Mouse (Mus musculus) lung, embryonic 15.5 days (tissue): ENCODE results near the gene Duoxa1. TPM values are rescaled to one million over a fixed set of nuclear protein-coding genes. Genes with fewer than 3 reads are reported as not detected.

Source experiments
- ATAC-seq: fragments of 200-750 bp; cut with Nextera tagmentation; 2 replicates; pipeline ENCODE4 v1.8.0; 2017; ENCODE audit warnings: moderate number of reproducible peaks, borderline replicate concordance; ENCODE audit not compliant: low FRiP score, low TSS enrichment; ENCODE audit errors: extremely low read depth
- H3K27ac ChIP-seq: fragments of 300-500 bp; sonication (generic); 2 replicates; pipeline ENCODE4 v1.5.1; 2015; ENCODE audit warnings: moderate library complexity, mild to moderate bottlenecking, inconsistent platforms
- H3K27me3 ChIP-seq: fragments of 300-500 bp; sonication (generic); 2 replicates; pipeline ENCODE4 v1.6.1; 2015; ENCODE audit warnings: inconsistent platforms
- H3K36me3 ChIP-seq: fragments of 300-500 bp; sonication (generic); 2 replicates; pipeline ENCODE4 v1.6.1; 2015; ENCODE audit warnings: inconsistent platforms
- H3K4me1 ChIP-seq: fragments of 300-500 bp; sonication (generic); 2 replicates; pipeline ENCODE4 v1.6.1; 2015; ENCODE audit warnings: inconsistent platforms
- H3K4me2 ChIP-seq: fragments of 300-500 bp; sonication (generic); 2 replicates; pipeline ENCODE4 v1.6.1; 2015; ENCODE audit warnings: inconsistent platforms, mild to moderate bottlenecking, moderate library complexity
- H3K4me3 ChIP-seq: fragments of 300-500 bp; sonication (generic); 2 replicates; pipeline ENCODE4 v1.5.1; 2015; ENCODE audit warnings: mild to moderate bottlenecking, inconsistent platforms
- H3K9ac ChIP-seq: fragments of 300-500 bp; sonication (generic); 2 replicates; pipeline ENCODE4 v1.6.1; 2015; ENCODE audit warnings: inconsistent platforms
- H3K9me3 ChIP-seq: fragments of 300-500 bp; sonication (generic); 2 replicates; pipeline ENCODE4 v1.6.1; 2016; ENCODE audit warnings: inconsistent platforms
- WGBS: fragments of 180-500 bp; shearing (Covaris S2); methylation state at CpG from one replicate; pipeline ENCODE4 v1.1.7; 2015; 5-methylcytosine and 5-hydroxymethylcytosine counted together
- polyA plus RNA-seq: library from polyadenylated mRNA; unstranded; fragments of >200 nt; fragmentation: Nextera tagmentation; extraction: Ambion mirVana; gene quantifications from 2 replicates; pipeline ENCODE4 v1.2.1, GENCODE M21; 2015

Duoxa1 gene
- polyA plus RNA-seq, 1 experiment from 2014 or later = 0.35 TPM

DNA sequence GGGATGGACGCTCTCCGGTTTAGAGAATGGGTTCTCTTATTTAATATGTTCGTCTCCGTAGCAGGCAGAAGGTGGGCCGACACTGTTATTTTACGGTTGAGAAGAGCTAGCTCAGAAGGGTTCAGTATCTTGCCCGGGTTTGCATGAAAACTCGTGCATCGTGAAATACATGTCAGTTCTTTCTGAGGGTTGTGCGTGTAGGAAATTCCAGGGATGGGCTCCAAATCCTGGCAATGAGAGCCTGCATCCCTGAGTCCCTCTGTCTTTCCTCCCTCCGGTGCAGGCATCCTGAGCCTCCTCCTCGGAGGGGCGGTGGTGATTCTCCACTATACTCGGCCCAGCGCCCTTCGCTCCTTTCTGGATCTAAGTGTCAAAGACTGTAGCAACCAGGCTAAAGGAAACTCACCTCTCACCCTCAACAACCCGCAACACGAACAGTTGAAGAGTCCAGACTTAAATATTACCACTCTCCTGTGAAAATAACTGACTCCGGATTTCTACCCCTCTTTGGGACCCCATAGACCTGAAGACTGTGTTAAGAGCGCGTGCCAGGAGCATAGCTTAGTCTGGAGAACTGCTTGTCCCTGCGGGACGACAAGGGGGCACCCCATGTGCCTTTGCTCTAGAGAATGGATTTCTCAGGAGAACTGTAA is 11.5 kb downstream of the Duoxa1 start:
- no peak for ATAC-seq
- peak overlapping the region; percentile 59 for H3K4me2 ChIP-seq
- H3K9ac ChIP-seq = 0 out of 2 replicates have a peak overlapping the region, but pooled peaks have one; percentile 13
- H3K27ac ChIP-seq = no peak overlapping the region
- H3K4me1 ChIP-seq = peaks cover 27% of the 10 kb centered on the region
- H3K4me3 ChIP-seq = peak overlapping the region; percentile 36
- no peaks in the 10 kb centered on the region for H3K36me3 ChIP-seq
- peaks cover 91% of the 10 kb centered on the region for H3K27me3 ChIP-seq
- WGBS = 8% methylated on average over 23 of the region's 23 CpGs
- no peaks in the 10 kb centered on the region for H3K9me3 ChIP-seq

GRCm38 (mm10) chr2:122301081-122301920 is 12.2 kb downstream of the Duoxa1 start:
- H3K4me2 ChIP-seq = peak overlapping the region; percentile 59
- no peaks in the 10 kb centered on the region for H3K36me3 ChIP-seq
- H3K9ac ChIP-seq = peak overlapping the region; percentile 13; the same call in 1 of the 2 replicates
- peaks cover 27% of the 10 kb centered on the region for H3K4me1 ChIP-seq
- peak overlapping the region; percentile 36 for H3K4me3 ChIP-seq
- WGBS = 1% methylated on average over 48 of the region's 48 CpGs
- ATAC-seq = peak; percentile 36; the same call in 1 of the 2 replicates
- H3K9me3 ChIP-seq = no peaks in the 10 kb centered on the region
- H3K27me3 ChIP-seq = peaks cover 90% of the 10 kb centered on the region
- H3K27ac ChIP-seq = no peak overlapping the region

- Histone ChIP-seq H3K9me3 (no peaks in the 10 kb centered on the region), H3K27me3 (peaks cover 92% of the 10 kb centered on the region), H3K4me3 (no peak overlapping the region), H3K4me2 (no peak overlapping the region), H3K36me3 (no peaks in the 10 kb centered on the region), H3K9ac (no peak overlapping the region), H3K4me1 (peaks cover 27% of the 10 kb centered on the region), H3K27ac (no peak overlapping the region)
- WGBS = 7% methylated on average over 14 of the region's 14 CpGs
- no peak for ATAC-seq
Observed at GRCm38 (mm10) chr2:122300656-122301020, 12.9 kb downstream of the Duoxa1 start.

DNA sequence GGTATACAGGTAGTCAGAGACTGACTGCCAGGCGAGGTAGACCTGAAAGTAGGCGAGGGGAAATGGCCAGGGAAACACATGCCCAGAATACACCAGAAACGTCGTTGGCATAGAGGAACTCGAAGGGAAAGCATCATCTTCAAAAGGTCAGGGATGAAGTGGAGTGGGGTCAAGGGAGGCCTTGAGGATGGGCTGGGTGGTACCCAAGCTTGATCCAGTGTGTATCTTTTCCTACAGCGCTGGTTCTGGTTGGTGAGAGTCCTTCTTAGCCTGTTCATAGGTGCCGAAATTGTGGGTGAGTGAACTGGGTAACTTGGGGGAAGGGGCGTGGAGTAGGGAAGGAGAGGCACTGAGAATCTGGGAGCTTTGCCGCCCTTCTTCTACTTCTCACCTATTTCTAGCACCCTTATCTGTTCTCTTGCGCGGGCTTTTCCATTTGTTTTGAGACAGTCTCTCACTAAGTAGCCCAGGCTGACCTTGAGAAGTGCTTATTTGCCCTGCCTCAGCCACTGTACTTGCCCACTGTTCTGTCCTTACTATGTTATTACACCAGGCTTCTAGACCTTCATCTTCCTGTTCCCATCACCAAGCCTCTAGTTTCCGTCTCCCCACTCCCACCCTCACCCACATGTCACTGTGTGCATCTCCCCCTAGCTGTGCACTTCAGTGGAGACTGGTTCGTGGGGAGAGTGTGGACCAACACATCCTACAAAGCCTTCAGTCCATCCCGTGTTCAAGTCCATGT is 13.4 kb downstream of the Duoxa1 start:
- ATAC-seq = no peak
- H3K27ac ChIP-seq = no peak overlapping the region
- H3K36me3 ChIP-seq = no peaks in the 10 kb centered on the region
- H3K4me2 ChIP-seq = no peak overlapping the region
- peaks cover 97% of the 10 kb centered on the region for H3K27me3 ChIP-seq
- peaks cover 27% of the 10 kb centered on the region for H3K4me1 ChIP-seq
- 12% methylated on average over 14 of the region's 14 CpGs for WGBS
- no peaks in the 10 kb centered on the region for H3K9me3 ChIP-seq
- H3K4me3 ChIP-seq = no peak overlapping the region
- no peak overlapping the region for H3K9ac ChIP-seq

- Histone ChIP-seq H3K27ac (no peak within 1 kb of the TSS), H3K4me2 (peak within 1 kb of the TSS; percentile 47), H3K4me3 (peak within 1 kb of the TSS; percentile 19), H3K9ac (no peak within 1 kb of the TSS), H3K9me3 (no peaks in the 10 kb centered on the region), H3K4me1 (peaks cover 27% of the 10 kb centered on the region), H3K27me3 (peaks cover 99% of the 10 kb centered on the region), H3K36me3 (no peaks in the 10 kb centered on the region)
- no peak for ATAC-seq
- 2% methylated on average over 43 of the region's 43 CpGs for WGBS
Observed at GRCm38 (mm10) chr2:122298596-122299490, 14.7 kb downstream of the Duoxa1 start, which contains the start of gene Duoxa2. TSS of gene Duoxa2 (plus strand) at chr2:122298900.

DNA sequence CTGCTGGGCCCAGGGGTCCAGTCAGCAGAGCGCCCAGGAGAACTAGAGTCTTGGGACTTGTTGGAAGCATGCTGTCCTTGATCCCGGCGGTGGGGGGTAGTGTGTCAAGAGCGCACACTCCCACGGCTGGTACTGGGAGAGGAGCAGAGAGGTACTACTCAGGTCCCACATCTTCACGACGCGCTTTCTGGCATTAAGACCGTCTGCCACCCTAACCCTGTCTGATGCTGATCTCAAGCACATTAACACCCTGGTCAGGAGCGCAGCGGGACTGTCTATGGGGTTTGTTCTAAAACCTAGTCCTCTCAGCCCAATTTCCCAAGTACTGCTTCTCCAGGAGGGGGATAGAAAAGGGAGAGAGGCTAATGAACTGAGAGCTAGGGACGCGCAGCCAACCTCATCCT is 15.4 kb downstream of the Duoxa1 start, which contains the start of gene Duox2:
Gene Duox2, minus strand, starts transcription at position 354 of the 404 bp plus-strand sequence.
- WGBS = 5% methylated on average over 13 of the region's 13 CpGs
- H3K27ac ChIP-seq = no peak within 1 kb of the TSS
- peak within 1 kb of the TSS; percentile 47 for H3K4me2 ChIP-seq
- no peak within 1 kb of the TSS for H3K9ac ChIP-seq
- no peaks in the 10 kb centered on the region for H3K9me3 ChIP-seq
- H3K4me3 ChIP-seq = peak within 1 kb of the TSS; percentile 19
- peaks cover 99% of the 10 kb centered on the region for H3K27me3 ChIP-seq
- no peak for ATAC-seq
- peaks cover 27% of the 10 kb centered on the region for H3K4me1 ChIP-seq
- H3K36me3 ChIP-seq = no peaks in the 10 kb centered on the region

DNA sequence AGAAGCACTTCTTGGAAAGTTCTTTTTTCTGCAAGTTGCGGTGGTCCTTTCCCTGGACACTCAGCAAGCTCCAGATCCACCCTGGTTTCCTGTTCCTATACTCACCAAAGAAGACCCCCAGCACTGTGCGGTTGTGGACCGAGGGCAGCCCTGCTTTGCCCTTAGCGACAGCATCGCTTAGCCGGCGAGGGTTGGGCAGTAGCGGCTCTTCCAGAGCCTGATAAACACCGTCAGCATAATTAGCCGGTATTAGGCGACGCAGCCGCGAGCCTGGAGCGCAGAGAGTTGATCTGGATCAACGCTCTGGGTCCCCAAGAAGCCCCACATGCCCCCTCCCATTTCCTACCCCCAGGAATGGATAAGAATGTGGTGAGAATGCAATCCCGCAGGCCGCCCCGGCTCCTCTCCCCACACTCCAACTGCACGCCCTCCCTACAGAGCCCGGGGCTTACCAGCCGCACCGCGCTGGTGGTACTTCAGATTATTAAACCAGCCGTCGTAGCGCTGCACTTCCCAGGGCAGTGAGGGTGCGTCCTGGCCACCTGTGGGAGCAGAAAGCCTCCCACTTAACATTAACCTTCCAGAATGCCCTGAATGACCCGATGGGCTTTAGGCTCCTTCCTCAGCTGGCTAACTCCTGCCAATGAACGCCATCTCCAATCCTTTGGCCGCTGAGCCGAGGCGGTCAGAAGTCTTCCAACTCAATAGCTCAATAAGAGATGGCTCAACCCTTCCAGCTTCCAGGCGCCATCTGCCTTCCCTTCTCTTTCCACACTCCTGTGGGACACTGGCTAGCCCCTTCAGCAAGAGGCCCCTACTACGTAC is 16.0 kb downstream of the Duoxa1 start:
- H3K4me1 ChIP-seq = peaks cover 27% of the 10 kb centered on the region
- 2% methylated on average over 35 of the region's 35 CpGs for WGBS
- no peak overlapping the region for H3K27ac ChIP-seq
- H3K36me3 ChIP-seq = no peaks in the 10 kb centered on the region
- H3K9me3 ChIP-seq = no peaks in the 10 kb centered on the region
- no peak overlapping the region for H3K4me3 ChIP-seq
- H3K9ac ChIP-seq = no peak overlapping the region
- H3K27me3 ChIP-seq = peaks cover 94% of the 10 kb centered on the region
- H3K4me2 ChIP-seq = peak overlapping the region; percentile 19; the same call in 1 of the 2 replicates
- ATAC-seq = no peak

DNA sequence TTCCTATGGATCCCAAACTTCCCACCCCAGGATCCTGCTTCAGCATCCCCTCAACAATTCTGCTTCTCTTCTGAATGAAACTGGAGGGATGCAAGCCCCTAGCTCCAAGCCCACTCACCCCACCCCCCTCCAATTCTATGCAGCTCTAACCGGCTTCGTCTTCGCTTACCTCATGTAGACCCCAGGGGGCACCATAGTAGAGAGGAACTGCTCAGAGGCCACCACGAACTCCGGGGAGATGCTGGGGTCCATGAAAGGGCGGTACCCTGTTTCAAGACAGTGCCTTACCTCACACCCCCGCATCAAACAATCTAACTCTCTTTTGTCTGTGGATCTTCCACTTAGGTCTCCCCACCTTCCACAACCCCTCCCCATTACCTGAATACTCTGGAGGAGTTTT is 18.6 kb downstream of the Duoxa1 start:
- H3K4me2 ChIP-seq = no peak overlapping the region
- peaks cover 68% of the 10 kb centered on the region for H3K27me3 ChIP-seq
- WGBS = 10% methylated on average over 7 of the region's 7 CpGs
- H3K4me1 ChIP-seq = peaks cover 14% of the 10 kb centered on the region
- H3K4me3 ChIP-seq = no peak overlapping the region
- no peaks in the 10 kb centered on the region for H3K36me3 ChIP-seq
- H3K9me3 ChIP-seq = no peaks in the 10 kb centered on the region
- no peak overlapping the region for H3K9ac ChIP-seq
- ATAC-seq = no peak
- no peak overlapping the region for H3K27ac ChIP-seq

DNA sequence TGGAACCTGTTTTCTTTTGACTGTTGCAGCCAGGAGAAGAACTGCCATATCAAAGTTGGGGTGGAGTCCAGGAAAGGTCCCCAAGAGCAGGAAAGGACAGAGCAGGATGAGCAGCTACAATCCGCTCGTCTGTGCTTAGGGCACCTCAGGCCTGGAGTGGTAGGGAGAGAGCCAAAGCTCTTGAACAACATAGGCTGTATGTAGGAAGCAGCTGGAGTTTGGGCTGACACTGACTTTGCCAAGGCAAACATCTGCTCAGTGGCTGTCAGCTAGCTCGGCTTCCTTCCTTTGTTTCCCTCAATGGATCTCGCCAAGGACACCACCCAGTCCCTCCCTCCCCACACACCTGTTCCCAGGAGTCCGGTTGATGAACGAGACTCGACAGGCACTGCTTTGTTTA is 27.4 kb downstream of the Duoxa1 start:
- Histone ChIP-seq H3K4me1 (no peaks in the 10 kb centered on the region), H3K27me3 (no peaks in the 10 kb centered on the region), H3K9me3 (no peaks in the 10 kb centered on the region), H3K36me3 (no peaks in the 10 kb centered on the region), H3K9ac (no peak overlapping the region), H3K4me3 (no peak overlapping the region), H3K27ac (no peak overlapping the region), H3K4me2 (no peak overlapping the region)
- WGBS = 44% methylated on average over 7 of the region's 7 CpGs
- ATAC-seq = no peak

GRCm38 (mm10) chr2:122284091-122284490 is 29.4 kb downstream of the Duoxa1 start:
- no peak overlapping the region for H3K9ac ChIP-seq
- ATAC-seq = no peak
- no peaks in the 10 kb centered on the region for H3K36me3 ChIP-seq
- WGBS = 44% methylated on average over 9 of the region's 9 CpGs
- no peak overlapping the region for H3K4me3 ChIP-seq
- H3K4me1 ChIP-seq = no peaks in the 10 kb centered on the region
- H3K4me2 ChIP-seq = no peak overlapping the region
- no peaks in the 10 kb centered on the region for H3K9me3 ChIP-seq
- no peaks in the 10 kb centered on the region for H3K27me3 ChIP-seq
- no peak overlapping the region for H3K27ac ChIP-seq
